Mouse (Mus musculus): ENCODE data around the gene Ndufab1.

Ndufab1 gene

GRCm38 (mm10) chr7:122066945-122067516, 34.7 kb downstream of the Ndufab1 start, which contains the start of the genes Ubfd1 and Ears2:
Gene Ubfd1 (plus strand): TSS chr7:122067175.
Gene Ears2 (minus strand): TSS chr7:122067263.
- DNase-seq, result peak; percentile 97

GRCm38 (mm10) chr7:122066102-122066944, 35.4 kb downstream of the Ndufab1 start:
- DNase-seq, result no peak

- DNase-seq, result no peak
Observed at GRCm38 (mm10) chr7:122065656-122066055, 36.0 kb downstream of the Ndufab1 start.

GRCm38 (mm10) chr7:122056633-122057032, 45.1 kb downstream of the Ndufab1 start:
- DNase-seq, result no peak

GRCm38 (mm10) chr7:122050834-122051233, 50.9 kb downstream of the Ndufab1 start:
- no peak for DNase-seq

- DNase-seq, result no peak
Observed at GRCm38 (mm10) chr7:122048191-122048590, 53.5 kb downstream of the Ndufab1 start.

GRCm38 (mm10) chr7:122046813-122047212, 54.9 kb downstream of the Ndufab1 start:
- no peak for DNase-seq

GRCm38 (mm10) chr7:122045711-122046110, 56.0 kb downstream of the Ndufab1 start:
- no peak for DNase-seq

- DNase-seq, result peak; percentile 37
Observed at GRCm38 (mm10) chr7:122045181-122045634, 56.5 kb downstream of the Ndufab1 start.

- no peak for DNase-seq
Observed at GRCm38 (mm10) chr7:122044106-122044505, 57.6 kb downstream of the Ndufab1 start.
